Mouse (Mus musculus): ENCODE measurements around the gene Lingo2. TPM values are rescaled to one million over a fixed set of nuclear protein-coding genes. Genes with fewer than 3 reads are reported as not detected.

Lingo2 gene
- 10 to 100 TPM; 35.4 to 38.1 TPM for total RNA-seq (2021)
- long read RNA-seq, partial matches to known transcripts: 1 of 5 reads
- long read RNA-seq, other reads (novel, unspliced or antisense): 4 of 5 reads

DNA sequence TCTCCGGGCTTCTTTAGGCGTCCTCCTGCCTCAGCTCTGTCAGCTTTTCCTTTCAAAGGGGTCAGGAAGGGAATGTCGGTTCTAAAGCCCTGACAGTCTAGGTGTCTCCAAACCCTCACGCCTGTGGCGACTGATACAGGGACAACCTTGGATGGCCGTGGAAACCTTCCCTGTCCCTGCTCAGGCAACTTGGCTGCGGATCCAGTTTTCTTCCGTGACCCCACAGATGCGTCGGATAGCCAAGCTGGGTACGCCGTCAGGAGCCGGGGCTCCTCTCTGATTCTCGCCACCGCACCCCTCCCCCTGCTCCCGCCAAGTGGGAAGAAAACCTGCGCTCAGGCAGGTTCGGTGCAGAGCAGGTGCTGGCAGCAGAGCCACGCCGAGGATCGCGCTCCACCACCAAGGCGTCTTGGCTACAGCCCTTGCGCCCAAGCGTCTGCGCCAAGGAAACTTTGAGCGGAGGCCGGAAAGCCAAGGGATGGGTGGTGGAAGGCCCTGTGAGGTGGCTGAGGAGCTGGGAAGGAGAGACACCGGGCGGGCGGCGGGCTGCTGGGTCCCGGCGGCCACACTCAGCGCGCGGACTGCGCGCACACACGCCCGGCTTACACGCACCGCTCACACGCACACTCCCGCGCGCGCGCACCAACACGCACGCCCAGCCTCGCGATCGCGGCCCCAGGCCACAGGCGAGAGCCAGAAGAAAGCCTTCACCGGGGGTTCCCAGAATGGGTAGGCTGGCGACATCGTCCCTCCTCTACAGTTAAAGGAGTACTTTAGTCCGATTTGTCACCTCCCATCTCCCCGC is at the start of gene Lingo2:
Gene Lingo2 (minus strand): TSS at position 598 of the 805 bp plus-strand sequence.
- DNase-seq (ENCODE audit: low spot score in 2 of 2): peak; percentile 22 to 58

- DNase-seq (ENCODE audit: low spot score in 2 of 2): no peak
Measured at GRCm38 (mm10) chr4:36973358-36973757, 21.8 kb upstream of the Lingo2 start.

DNA sequence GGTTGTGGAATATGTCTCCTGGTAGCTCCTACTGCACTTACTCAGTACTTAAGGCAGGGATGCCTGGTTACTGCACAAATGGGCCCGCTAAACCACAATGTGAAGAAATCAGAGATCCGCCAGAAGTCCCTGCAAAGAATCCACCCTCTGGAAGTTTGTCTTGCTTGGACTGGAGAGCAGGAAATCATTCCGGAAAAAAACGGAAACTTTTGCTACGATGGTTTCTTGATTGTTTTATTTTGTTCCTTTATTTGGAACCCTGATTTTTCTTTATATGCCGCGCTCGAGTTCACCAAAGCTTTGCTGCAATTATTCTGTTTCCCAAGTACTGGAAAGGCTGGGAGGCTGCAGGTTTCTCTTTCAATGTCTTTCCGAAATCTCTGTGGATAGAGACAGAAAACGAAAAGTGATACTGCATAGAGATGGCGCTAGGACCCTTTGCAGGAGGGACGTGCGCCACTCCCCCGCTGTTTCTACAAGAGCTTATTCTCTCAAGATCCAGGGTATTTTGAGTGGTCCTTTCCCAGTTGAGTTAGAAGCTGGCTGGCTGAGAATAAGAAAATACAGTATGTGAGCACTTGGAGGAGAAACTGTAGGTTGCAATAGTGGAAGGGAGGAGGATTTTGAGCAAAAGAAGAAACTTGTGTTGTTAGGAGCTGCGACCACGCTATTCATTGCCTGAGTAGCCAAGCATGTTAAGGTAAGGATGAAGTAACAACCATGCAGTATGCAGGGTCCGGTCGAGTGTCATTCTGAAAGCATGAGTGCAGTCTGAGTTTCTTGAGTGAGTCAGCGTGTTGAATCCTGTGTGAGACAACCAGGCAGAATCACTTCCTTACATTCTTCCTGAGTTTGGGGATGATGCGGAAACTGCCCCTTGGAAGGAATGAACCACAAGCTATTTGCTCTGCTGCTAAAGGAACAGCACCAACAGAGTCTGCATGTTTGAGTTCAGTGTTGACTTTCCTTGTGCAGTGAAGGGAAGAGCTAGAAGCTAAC is 1.2 kb upstream of the Lingo2 start:
- peak in 1 of 2 experiments; percentile 18 for DNase-seq (ENCODE audit: low spot score in 2 of 2)

- DNase-seq (ENCODE audit: low spot score in 2 of 2): no peak
Measured at GRCm38 (mm10) chr4:36951955-36952215, 338 bp upstream of the Lingo2 start.

GRCm38 (mm10) chr4:36950790-36951149 is 777 bp downstream of the Lingo2 start:
- DNase-seq (ENCODE audit: low spot score in 2 of 2): peak in 1 of 2 experiments; percentile 47

GRCm38 (mm10) chr4:36950021-36950751 is 1.4 kb downstream of the Lingo2 start:
- peak; percentile 71 to 81 for DNase-seq (ENCODE audit: low spot score in 2 of 2)

DNA sequence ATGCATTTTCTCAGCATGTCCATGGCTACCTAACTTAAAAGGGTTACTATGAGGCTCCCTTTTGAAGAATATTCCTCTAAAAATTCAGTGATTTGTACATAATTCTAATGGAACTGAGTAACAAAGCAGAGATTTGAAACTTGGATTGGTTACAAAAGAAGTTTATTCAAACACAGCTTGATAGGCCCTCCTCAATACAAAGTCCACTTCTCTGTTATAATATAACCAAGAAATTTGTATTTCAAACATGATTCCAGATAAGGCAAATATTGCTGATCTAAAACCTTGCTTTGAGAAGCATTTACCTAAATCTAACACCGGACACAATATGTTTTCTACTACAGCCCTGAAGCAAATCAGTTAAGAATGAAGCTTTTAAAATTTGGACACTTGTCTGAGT is 60.7 kb downstream of the Lingo2 start:
- DNase-seq (ENCODE audit: low spot score in 2 of 2): no peak

- no peak for DNase-seq (ENCODE audit: low spot score in 2 of 2)
Measured at GRCm38 (mm10) chr4:36890365-36890764, 61.2 kb downstream of the Lingo2 start.

DNA sequence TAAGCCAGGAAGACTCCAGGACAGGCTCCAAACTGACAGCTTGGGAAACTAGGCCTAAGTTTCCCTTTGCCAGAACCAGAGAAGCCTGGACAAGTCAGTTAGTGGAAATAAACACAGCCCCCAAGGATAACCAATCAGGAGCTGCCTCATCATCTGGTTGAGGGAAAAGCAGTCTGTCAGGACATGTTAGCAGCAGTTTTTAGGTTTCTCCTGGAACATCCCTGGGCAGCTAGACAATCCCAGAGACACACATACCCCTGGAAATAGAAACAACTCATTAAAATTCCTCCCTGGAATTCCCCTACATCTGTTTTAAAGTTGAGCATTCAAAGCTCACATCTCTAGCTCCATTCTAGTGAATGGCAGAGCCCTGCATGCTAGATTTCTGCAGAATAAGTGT is 76.8 kb downstream of the Lingo2 start:
- DNase-seq (ENCODE audit: low spot score in 2 of 2): peak in 1 of 2 experiments; percentile 16

- no peak for DNase-seq (ENCODE audit: low spot score in 2 of 2)
Measured at GRCm38 (mm10) chr4:36824982-36825381, 126.6 kb downstream of the Lingo2 start.

DNA sequence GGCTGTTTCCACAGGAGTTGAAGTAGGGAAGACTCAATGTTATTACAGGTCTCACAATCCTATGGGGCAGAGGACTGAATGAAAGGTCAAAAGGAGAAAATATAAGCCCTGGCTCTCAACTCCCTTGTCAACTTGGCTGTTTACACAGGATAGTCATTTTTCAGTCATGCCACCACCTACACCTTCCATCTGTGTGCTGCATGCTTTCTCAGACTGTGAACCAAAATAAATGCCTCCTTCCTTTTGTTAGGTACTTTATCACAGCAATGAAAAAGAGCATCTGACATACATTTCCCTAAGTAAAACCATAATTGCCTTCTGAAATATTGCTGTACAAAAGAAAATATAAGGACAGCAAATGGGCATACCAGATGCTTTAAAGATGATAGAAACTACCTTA is 129.6 kb downstream of the Lingo2 start:
- DNase-seq (ENCODE audit: low spot score in 2 of 2): peak in 1 of 2 experiments; percentile 37

DNA sequence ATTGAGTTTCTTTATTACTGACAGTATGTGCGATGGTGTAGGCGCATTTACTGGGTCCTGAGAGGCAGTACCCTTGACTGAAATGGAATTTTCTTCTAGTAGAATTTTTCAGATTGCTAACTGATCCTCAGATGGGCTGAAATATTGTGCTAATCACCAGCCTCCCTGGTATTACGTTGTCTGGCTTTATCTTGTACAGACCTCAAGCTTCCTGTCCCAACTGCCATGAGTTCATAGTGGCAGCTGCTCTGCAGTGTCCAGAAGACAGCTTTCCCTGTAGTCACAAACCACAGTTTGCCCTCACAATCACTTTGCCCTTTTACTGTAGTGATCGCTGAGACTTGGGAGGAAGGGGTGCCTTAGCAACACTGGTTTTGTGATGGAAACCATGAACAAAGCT is 176.5 kb downstream of the Lingo2 start:
- no peak for DNase-seq (ENCODE audit: low spot score in 2 of 2)

DNA sequence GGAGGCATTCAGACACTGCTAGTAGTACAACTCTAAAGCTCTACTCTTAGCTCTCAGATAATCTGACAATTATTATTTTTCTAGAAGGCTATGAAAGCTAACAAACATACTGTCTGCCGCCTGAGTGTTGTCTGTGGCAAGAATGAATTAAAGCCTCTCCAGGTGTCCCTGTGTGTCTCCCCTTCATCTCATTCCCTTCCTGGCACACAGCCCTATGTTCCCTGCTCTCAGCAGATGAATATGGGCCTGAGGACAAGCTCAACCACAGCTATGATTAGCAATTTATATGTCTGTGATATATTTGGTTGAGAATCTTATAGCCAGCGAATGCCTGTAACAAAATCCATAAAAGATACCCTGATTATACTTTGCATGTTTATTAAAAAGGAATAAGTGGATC is 220.9 kb downstream of the Lingo2 start:
- DNase-seq (ENCODE audit: low spot score in 2 of 2): no peak

DNA sequence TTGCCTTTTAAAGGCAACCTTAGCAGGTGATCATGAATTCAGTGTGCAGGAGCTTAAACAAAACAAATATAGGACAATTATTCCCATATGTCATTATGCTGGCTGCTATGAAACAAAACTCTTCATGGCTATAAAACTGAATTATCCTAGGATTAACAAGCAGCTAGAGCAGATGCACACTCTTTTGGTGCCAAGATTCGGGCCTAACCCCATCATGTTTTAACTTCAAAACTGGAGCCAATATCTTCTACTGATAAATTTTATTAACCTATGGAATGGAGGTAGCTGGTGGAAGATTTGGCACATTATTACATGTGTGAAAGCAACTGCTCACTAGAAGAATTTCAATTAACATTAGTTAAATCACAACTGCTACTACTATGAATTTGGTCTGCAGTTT is 235.1 kb downstream of the Lingo2 start:
- peak in 1 of 2 experiments; percentile 38 for DNase-seq (ENCODE audit: low spot score in 2 of 2)

DNA sequence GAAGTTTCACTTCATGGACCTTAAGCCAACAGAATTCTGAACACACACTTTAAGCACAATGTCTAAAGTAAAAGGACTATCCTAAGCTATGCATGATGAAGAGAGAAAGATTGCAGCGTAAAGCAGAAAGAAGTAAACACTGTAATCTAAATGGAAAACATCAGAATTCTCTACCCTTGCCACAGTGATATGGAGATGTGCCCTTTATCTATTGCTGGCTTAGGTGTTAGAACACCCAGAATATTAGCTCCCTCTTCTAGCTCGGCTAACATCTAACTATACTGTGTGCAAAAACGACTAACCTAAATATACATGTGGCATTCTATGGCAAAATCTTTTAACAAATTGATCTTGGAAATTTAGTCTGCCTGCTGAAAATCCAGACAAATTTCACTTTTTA is 252.7 kb downstream of the Lingo2 start:
- no peak for DNase-seq (ENCODE audit: low spot score in 2 of 2)

- DNase-seq (ENCODE audit: low spot score in 2 of 2): peak; percentile 42 to 74
Measured at GRCm38 (mm10) chr4:36696810-36697209, 254.7 kb downstream of the Lingo2 start.

- no peak for DNase-seq (ENCODE audit: low spot score in 2 of 2)
Measured at GRCm38 (mm10) chr4:36659920-36660319, 291.6 kb downstream of the Lingo2 start.

DNA sequence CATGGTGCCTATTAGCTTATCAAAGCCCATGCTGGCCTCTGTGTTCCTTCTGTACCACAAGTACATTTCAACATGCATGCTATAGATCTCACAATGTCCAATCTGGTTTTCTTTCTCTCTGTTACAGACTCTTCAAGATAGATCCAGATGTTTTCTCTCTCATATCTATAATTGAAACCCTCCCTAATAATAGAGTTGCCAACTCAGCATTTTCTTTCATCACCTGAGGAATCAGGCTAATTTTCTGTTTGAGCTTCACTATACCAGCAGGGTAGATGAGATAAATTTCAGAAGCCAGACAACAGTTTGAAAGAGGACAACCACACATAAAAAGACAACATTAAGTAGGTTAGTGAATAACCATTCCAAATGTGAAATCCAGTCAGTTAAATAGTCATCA is 303.8 kb downstream of the Lingo2 start:
- DNase-seq (ENCODE audit: low spot score in 2 of 2): no peak

- DNase-seq (ENCODE audit: low spot score in 2 of 2): no peak
Measured at GRCm38 (mm10) chr4:36635666-36636065, 315.9 kb downstream of the Lingo2 start.

DNA sequence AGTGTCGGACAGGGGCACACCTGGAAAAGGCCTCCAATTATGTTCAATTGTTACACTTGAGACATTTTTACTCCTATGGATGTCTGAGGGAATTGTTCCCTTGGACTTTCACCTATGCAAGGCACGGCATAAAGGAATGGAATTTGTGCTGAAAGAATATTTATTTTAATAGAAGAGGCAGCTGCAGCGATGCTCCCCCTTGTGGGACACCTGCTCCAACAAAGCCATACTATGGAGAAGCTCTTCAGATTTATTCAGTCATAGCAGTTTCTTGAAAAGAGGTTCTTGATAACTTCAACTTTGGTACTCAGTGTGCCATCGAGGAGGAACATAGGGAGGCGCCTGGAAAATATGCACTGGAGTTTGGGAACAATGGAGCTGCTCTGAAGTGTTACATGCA is 374.7 kb downstream of the Lingo2 start:
- DNase-seq (ENCODE audit: low spot score in 2 of 2): no peak

GRCm38 (mm10) chr4:36576256-36576655 is 375.3 kb downstream of the Lingo2 start:
- peak in 1 of 2 experiments; percentile 5 for DNase-seq (ENCODE audit: low spot score in 2 of 2)

Data from layer of hippocampus, adult 18-20 months (tissue).